ENCODE assay signal across 8 mouse cellular contexts in genomic region chr11:105589877-105590641, GRCm38 (mm10). TPM values are rescaled to one million over a fixed set of nuclear protein-coding genes. Genes with fewer than 3 reads are reported as not detected.
DNase-seq lines count a peak whose midpoint lies in the region; ATAC-seq and TF ChIP-seq lines count a peak whose summit lies in the region.

TSS of gene Tanc2 (plus strand) at chr11:105589986.

- no peak for DNase-seq in adrenal gland, adult 2 months
- DNase-seq in embryonic facial prominence, embryonic 11.5 days (ENCODE audit: low spot score), result peak; percentile 40
- DNase-seq in heart, adult 11 months, result peak; percentile 89
- DNase-seq in kidney, adult 18-20 months, result peak; percentile 62
- peak; percentile 19 to 56 for DNase-seq in thymus, postnatal 10 days (ENCODE audit: low spot score in 2 of 2)

- WGBS in embryonic facial prominence, embryonic 11.5 days, result under 1% methylated on average over 54 of the region's 87 CpGs
- WGBS in limb, embryonic 13.5 days, result 0% methylated on average over 58 of the region's 87 CpGs
- under 1% methylated on average over 72 of the region's 87 CpGs for WGBS in midbrain, embryonic 15.5 days

- peak within 1 kb of the TSS; percentile 85 for H3K27ac ChIP-seq in embryonic facial prominence, embryonic 11.5 days (replicated peaks; ENCODE audit: low read depth, low read length)
- H3K27ac ChIP-seq in limb, embryonic 13.5 days, result peak within 1 kb of the TSS; percentile 79
- H3K27ac ChIP-seq in midbrain, embryonic 15.5 days, result peak within 1 kb of the TSS; percentile 98

- H3K9me3 ChIP-seq in embryonic facial prominence, embryonic 11.5 days (replicated peaks; ENCODE audit: control insufficient read depth, low read length), result no peaks in the 10 kb centered on the region
- no peaks in the 10 kb centered on the region for H3K9me3 ChIP-seq in limb, embryonic 13.5 days
- no peaks in the 10 kb centered on the region for H3K9me3 ChIP-seq in midbrain, embryonic 15.5 days

- H3ac ChIP-seq in C2C12 (ENCODE audit: control insufficient read depth, insufficient read length, low read depth), result peak within 1 kb of the TSS; percentile 86

- H3K79me3 ChIP-seq in C2C12 (ENCODE audit: low read depth), result no peaks in the 10 kb centered on the region

- peak; percentile 57 for ATAC-seq in embryonic facial prominence, embryonic 11.5 days (replicated peaks; ENCODE audit: insufficient number of reproducible peaks, low FRiP score, low TSS enrichment, low read depth)
- peak; percentile 86 for ATAC-seq in limb, embryonic 13.5 days (ENCODE audit: low FRiP score, low read depth)
- ATAC-seq in midbrain, embryonic 15.5 days (replicated peaks), result peak; percentile 90

- H3K4me1 ChIP-seq in embryonic facial prominence, embryonic 11.5 days (ENCODE audit: control insufficient read depth, insufficient read depth, low read length), result no peaks in the 10 kb centered on the region
- peaks cover 8% of the 10 kb centered on the region; the same call in 1 of the 2 replicates for H3K4me1 ChIP-seq in limb, embryonic 13.5 days
- H3K4me1 ChIP-seq in midbrain, embryonic 15.5 days, result peaks cover 9% of the 10 kb centered on the region

- H3K36me3 ChIP-seq in C2C12 (ENCODE audit: control insufficient read depth, insufficient read depth), result no peaks in the 10 kb centered on the region
- H3K36me3 ChIP-seq in embryonic facial prominence, embryonic 11.5 days (replicated peaks; ENCODE audit: control insufficient read depth, insufficient read depth, low read depth, low read length), result no peaks in the 10 kb centered on the region
- H3K36me3 ChIP-seq in limb, embryonic 13.5 days, result no peaks in the 10 kb centered on the region
- H3K36me3 ChIP-seq in midbrain, embryonic 15.5 days (replicated peaks), result no peaks in the 10 kb centered on the region

- H3K27me3 ChIP-seq in C2C12 (ENCODE audit: control insufficient read depth, insufficient read depth, insufficient read length), result no peaks in the 10 kb centered on the region
- no peaks in the 10 kb centered on the region for H3K27me3 ChIP-seq in embryonic facial prominence, embryonic 11.5 days (ENCODE audit: control insufficient read depth, insufficient read depth, low read length)
- H3K27me3 ChIP-seq in limb, embryonic 13.5 days, result no peaks in the 10 kb centered on the region
- no peaks in the 10 kb centered on the region for H3K27me3 ChIP-seq in midbrain, embryonic 15.5 days (replicated peaks)

- peaks cover 11% of the 10 kb centered on the region for H3K79me2 ChIP-seq in C2C12 (ENCODE audit: control insufficient read depth, insufficient read depth)

- H3K9ac ChIP-seq in embryonic facial prominence, embryonic 11.5 days (replicated peaks; ENCODE audit: low read length), result peak within 1 kb of the TSS; percentile 88
- peak within 1 kb of the TSS; percentile 90 for H3K9ac ChIP-seq in limb, embryonic 13.5 days
- peak within 1 kb of the TSS; percentile 99 for H3K9ac ChIP-seq in midbrain, embryonic 15.5 days

- no peak for TF ChIP-seq CTCF in C2C12 (IDR thresholded peaks at IDR 0.05; ENCODE audit: control insufficient read depth, insufficient read depth, insufficient read length)

- H3K4me3 ChIP-seq in C2C12 (ENCODE audit: insufficient read depth, poor library complexity, severe bottlenecking), result peak within 1 kb of the TSS; percentile 55
- H3K4me3 ChIP-seq in embryonic facial prominence, embryonic 11.5 days (ENCODE audit: low read depth, low read length), result peak within 1 kb of the TSS; percentile 93
- peak within 1 kb of the TSS; percentile 94 for H3K4me3 ChIP-seq in limb, embryonic 13.5 days
- H3K4me3 ChIP-seq in midbrain, embryonic 15.5 days, result peak within 1 kb of the TSS; percentile 94

- H3K4me2 ChIP-seq in embryonic facial prominence, embryonic 11.5 days (ENCODE audit: low read depth, low read length), result peak within 1 kb of the TSS; percentile 96
- H3K4me2 ChIP-seq in limb, embryonic 13.5 days (replicated peaks), result peak within 1 kb of the TSS; percentile 78
- H3K4me2 ChIP-seq in midbrain, embryonic 15.5 days, result peak within 1 kb of the TSS; percentile 61

TF ChIP-seq in C2C12, 6 proteins besides CTCF, POLR2A, EP300 and RAD21:
- TF ChIP-seq USF1 (IDR thresholded peaks at IDR 0.05; ENCODE audit: low read depth), result no peak
- TF ChIP-seq CEBPB (IDR thresholded peaks at IDR 0.05; ENCODE audit: low read depth), result no peak
- no peak for TF ChIP-seq MAX (IDR thresholded peaks at IDR 0.05)
- TF ChIP-seq MYOG (IDR thresholded peaks at IDR 0.05; ENCODE audit: control insufficient read depth, extremely low read depth, insufficient read length), result no peak
- no peak for TF ChIP-seq FOSL1 (IDR thresholded peaks at IDR 0.05; ENCODE audit: insufficient read depth, low read length, poor library complexity, severe bottlenecking)
- no peak for TF ChIP-seq MYOD1 (IDR thresholded peaks at IDR 0.05; ENCODE audit: control insufficient read depth, insufficient read length, low read depth)
TF ChIP-seq in C2C12: peak in this region for 0.

RNA-seq across cellular contexts. Expression of gene Tanc2, which starts in this region (rescaled TPM):
- 5.8 TPM for polyA plus RNA-seq in C2C12 (2012; fragmentation: generic; extraction: Trizol)
- 10 to 100 TPM; 14.5 to 16.7 TPM for total RNA-seq in adrenal gland, adult 2 months (2021)
- 1.5 and 3.0 TPM in 2 replicates for polyA plus RNA-seq in adrenal gland, adult 2 months (2012; rRNA removed)
- 10.6 and 12.1 TPM in 2 replicates for polyA plus RNA-seq in embryonic facial prominence, embryonic 11.5 days (2014; fragmentation: Nextera tagmentation; extraction: Ambion mirVana)
- 8.5 and 10.3 TPM in 2 replicates for polyA plus RNA-seq in limb, embryonic 13.5 days (2015; fragmentation: Nextera tagmentation; extraction: Ambion mirVana)
- 45.4 and 52.8 TPM in 2 replicates for polyA plus RNA-seq in midbrain, embryonic 15.5 days (2015; fragmentation: Nextera tagmentation; extraction: Ambion mirVana)
